Mouse (Mus musculus) forebrain, embryonic 13.5 days (tissue): Measurements from ENCODE around the gene Gm9972. TPM values are rescaled to one million over a fixed set of nuclear protein-coding genes. Genes with fewer than 3 reads are reported as not detected.

ENCODE experiments used
- ATAC-seq: fragments of 200-750 bp; cut with Nextera tagmentation; 2 replicates; pipeline ENCODE4 v1.8.0; 2017
- H3K27ac ChIP-seq: fragments of 300-500 bp; sonication (generic); 2 replicates; pipeline ENCODE4 v1.5.1; 2015; ENCODE audit warnings: inconsistent platforms, mild to moderate bottlenecking, moderate library complexity
- H3K27me3 ChIP-seq: fragments of 300-500 bp; sonication (generic); 2 replicates; pipeline ENCODE4 v1.6.1; 2015; ENCODE audit warnings: mild to moderate bottlenecking, inconsistent platforms
- H3K36me3 ChIP-seq: fragments of 300-500 bp; sonication (generic); 2 replicates; pipeline ENCODE4 v1.6.1; 2015; ENCODE audit warnings: mild to moderate bottlenecking, inconsistent platforms; ENCODE audit not compliant: poor library complexity, severe bottlenecking
- H3K4me1 ChIP-seq: fragments of 300-500 bp; sonication (generic); 2 replicates; pipeline ENCODE4 v1.6.1; 2015; ENCODE audit warnings: inconsistent platforms
- H3K4me2 ChIP-seq: fragments of 300-500 bp; sonication (generic); 2 replicates; pipeline ENCODE4 v1.6.1; 2015; ENCODE audit warnings: inconsistent platforms, mild to moderate bottlenecking, moderate library complexity
- H3K4me3 ChIP-seq: fragments of 300-500 bp; sonication (generic); 2 replicates; pipeline ENCODE4 v1.5.1; 2015; ENCODE audit warnings: mild to moderate bottlenecking, inconsistent platforms
- H3K9ac ChIP-seq: fragments of 300-500 bp; sonication (generic); 2 replicates; pipeline ENCODE4 v1.6.1; 2015; ENCODE audit warnings: mild to moderate bottlenecking, inconsistent platforms
- H3K9me3 ChIP-seq: fragments of 300-500 bp; sonication (generic); replicated peaks from 2 replicates; pipeline ENCODE4 v1.6.1; 2016; ENCODE audit warnings: inconsistent platforms
- WGBS: fragments of 180-500 bp; shearing (Covaris S2); methylation state at CpG from one replicate; pipeline ENCODE4 v1.1.7; 2015; 5-methylcytosine and 5-hydroxymethylcytosine counted together
- polyA plus RNA-seq: library from polyadenylated mRNA; unstranded; fragments of >200 nt; fragmentation: Nextera tagmentation; extraction: Ambion mirVana; gene quantifications from 2 replicates; pipeline ENCODE4 v1.2.1, GENCODE M21; 2015

Gene Gm9972
- polyA plus RNA-seq, 1 experiment from 2014 or later = 0.10 TPM

DNA sequence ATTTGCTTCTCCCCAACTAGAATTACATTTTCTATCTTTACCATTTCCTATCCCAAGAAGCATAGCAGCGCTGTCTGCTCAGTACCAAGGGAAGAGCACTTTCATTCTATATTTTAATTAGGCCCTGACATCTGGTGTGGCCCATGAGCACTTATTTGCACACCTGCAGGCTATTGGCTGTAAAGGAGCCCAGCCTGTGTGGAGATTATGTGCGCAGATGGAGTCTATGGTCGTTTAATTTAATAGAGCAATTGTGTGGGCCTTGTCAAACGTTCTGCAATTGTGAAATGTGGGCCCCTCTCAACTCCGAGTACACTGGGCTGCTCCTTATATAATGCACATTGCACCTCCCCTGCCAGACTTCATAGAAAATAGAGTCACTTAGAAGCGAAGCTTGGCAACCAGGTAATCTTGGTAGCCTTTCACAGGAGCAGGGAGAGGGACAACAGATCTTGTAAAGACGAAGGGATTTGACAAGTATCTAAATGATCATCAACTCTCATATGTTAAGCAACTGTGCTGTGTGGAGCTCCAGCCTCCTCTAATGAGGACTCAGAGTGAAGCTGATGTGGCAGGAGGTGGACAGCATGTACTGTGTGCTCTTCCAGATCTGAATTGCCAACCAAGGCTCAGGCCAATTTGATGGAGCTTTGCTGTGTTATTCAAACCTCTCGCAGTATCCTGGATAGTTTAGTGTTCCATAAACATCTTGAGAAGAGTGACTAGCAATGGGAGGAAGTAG is 50.9 kb downstream of the Gm9972 start:
- H3K4me3 ChIP-seq = no peak overlapping the region
- H3K9ac ChIP-seq = no peak overlapping the region
- no peaks in the 10 kb centered on the region for H3K9me3 ChIP-seq
- no peaks in the 10 kb centered on the region for H3K27me3 ChIP-seq
- H3K27ac ChIP-seq = no peak overlapping the region
- H3K4me1 ChIP-seq = 0 out of 2 replicates have a peak, but pooled peaks cover 9% of the 10 kb centered on the region
- 54% methylated on average over 8 of the region's 8 CpGs for WGBS
- peak; percentile 61; the same call in 1 of the 2 replicates for ATAC-seq
- no peaks in the 10 kb centered on the region for H3K36me3 ChIP-seq
- H3K4me2 ChIP-seq = no peak overlapping the region

Other genes starting within 250 kb of the Gm9972 start
- 0.06 and 0.13 TPM in 2 replicates for gene Atp10b, start 114.1 kb downstream of the Gm9972 start, polyA plus RNA-seq